Mouse (Mus musculus) cerebellum, adult 2 months (tissue): ENCODE measurements around the gene Lyrm4.

ENCODE experiments used
- CTCF ChIP-seq: fragments of 200-500 bp; IDR thresholded peaks from 2 replicates; pipeline ENCODE4 v1.5.1; 2011; ENCODE audit warnings: low read depth, mild to moderate bottlenecking, control low read depth, low read length, moderate library complexity, borderline replicate concordance; ENCODE audit not compliant: insufficient read depth
- POLR2A ChIP-seq: fragments of 200-500 bp; IDR thresholded peaks from 2 replicates; pipeline ENCODE4 v1.6.1; 2011; ENCODE audit warnings: low read length, control low read depth, borderline replicate concordance; ENCODE audit not compliant: insufficient read depth

GRCm38 (mm10) chr13:36018017-36018416 is 99.3 kb downstream of the Lyrm4 start:
- no peak for TF ChIP-seq CTCF
- no peak for TF ChIP-seq POLR2A
